Mouse (Mus musculus) heart, embryonic 14.5 days (tissue): ENCODE measurements around the gene Nhs. TPM values are rescaled to one million over a fixed set of nuclear protein-coding genes. Genes with fewer than 3 reads are reported as not detected.

Source experiments
- ATAC-seq: fragments of 200-750 bp; cut with Nextera tagmentation; 2 replicates; pipeline ENCODE4 v1.8.0; 2017; ENCODE audit warnings: low read depth, moderate TSS enrichment; ENCODE audit not compliant: insufficient number of reproducible peaks, insufficient read depth, low FRiP score
- H3K27ac ChIP-seq, 2 experiments: fragments of 200-500 bp in 1 of 2; fragments of 300-500 bp in 1 of 2; sonication (generic) in 1 of 2; replicated peaks in 1 of 2; 2 replicates each; pipeline ENCODE4 v1.5.1; 2012 to 2014; ENCODE audit warnings: low read depth in 2 of 2, low read length in 2 of 2, control low read depth in 1 of 2, mild to moderate bottlenecking in 1 of 2, mixed read lengths in 1 of 2; ENCODE audit not compliant: control insufficient read depth in 1 of 2, insufficient read depth in 1 of 2
- H3K27me3 ChIP-seq: fragments of 300-500 bp; sonication (generic); 2 replicates; pipeline ENCODE4 v1.6.1; 2014; ENCODE audit warnings: mild to moderate bottlenecking, low read length, control low read depth; ENCODE audit not compliant: control insufficient read depth, insufficient read depth
- H3K36me3 ChIP-seq: fragments of 300-500 bp; sonication (generic); 2 replicates; pipeline ENCODE4 v1.6.1; 2014; ENCODE audit warnings: mild to moderate bottlenecking, control low read depth, low read length, mixed read lengths; ENCODE audit not compliant: control insufficient read depth, insufficient read depth
- H3K4me1 ChIP-seq, 2 experiments: fragments of 200-500 bp in 1 of 2; fragments of 300-500 bp in 1 of 2; sonication (generic) in 1 of 2; 2 replicates each; pipeline ENCODE4 v1.6.1; 2012 to 2014; ENCODE audit warnings: low read length in 2 of 2, control low read depth in 1 of 2, mixed read lengths in 1 of 2; ENCODE audit not compliant: control insufficient read depth in 2 of 2, insufficient read depth in 2 of 2
- H3K4me2 ChIP-seq: fragments of 300-500 bp; sonication (generic); 2 replicates; pipeline ENCODE4 v1.6.1; 2014; ENCODE audit warnings: mild to moderate bottlenecking, low read length
- H3K4me3 ChIP-seq, 2 experiments: fragments of 200-500 bp in 1 of 2; fragments of 300-500 bp in 1 of 2; sonication (generic) in 1 of 2; 2 replicates each; pipeline ENCODE4 v1.5.1; 2012 to 2014; ENCODE audit warnings: low read length in 2 of 2, mild to moderate bottlenecking in 2 of 2, control low read depth in 1 of 2, low read depth in 1 of 2, moderate library complexity in 1 of 2; ENCODE audit not compliant: control insufficient read depth in 1 of 2, insufficient read depth in 1 of 2
- H3K9ac ChIP-seq: fragments of 300-500 bp; sonication (generic); 2 replicates; pipeline ENCODE4 v1.6.1; 2014; ENCODE audit warnings: mild to moderate bottlenecking, low read length
- H3K9me3 ChIP-seq: fragments of 300-500 bp; sonication (generic); 2 replicates; pipeline ENCODE4 v1.6.1; 2016; ENCODE audit warnings: low read length, control low read depth; ENCODE audit not compliant: control insufficient read depth
- WGBS: fragments of 180-500 bp; shearing (Covaris S2); extraction: QIAGEN DNeasy Blood & Tissue Kit; methylation state at CpG from one replicate; pipeline ENCODE4 v1.1.7; 2014; 5-methylcytosine and 5-hydroxymethylcytosine counted together
- polyA plus RNA-seq: library from polyadenylated mRNA; unstranded; fragments of >200 nt; fragmentation: Nextera tagmentation; extraction: Ambion mirVana; gene quantifications from 2 replicates; pipeline ENCODE4 v1.2.1, GENCODE M21; 2014

The Nhs gene
- polyA plus RNA-seq, 1 experiment from 2014 or later, result 0.88 TPM

DNA sequence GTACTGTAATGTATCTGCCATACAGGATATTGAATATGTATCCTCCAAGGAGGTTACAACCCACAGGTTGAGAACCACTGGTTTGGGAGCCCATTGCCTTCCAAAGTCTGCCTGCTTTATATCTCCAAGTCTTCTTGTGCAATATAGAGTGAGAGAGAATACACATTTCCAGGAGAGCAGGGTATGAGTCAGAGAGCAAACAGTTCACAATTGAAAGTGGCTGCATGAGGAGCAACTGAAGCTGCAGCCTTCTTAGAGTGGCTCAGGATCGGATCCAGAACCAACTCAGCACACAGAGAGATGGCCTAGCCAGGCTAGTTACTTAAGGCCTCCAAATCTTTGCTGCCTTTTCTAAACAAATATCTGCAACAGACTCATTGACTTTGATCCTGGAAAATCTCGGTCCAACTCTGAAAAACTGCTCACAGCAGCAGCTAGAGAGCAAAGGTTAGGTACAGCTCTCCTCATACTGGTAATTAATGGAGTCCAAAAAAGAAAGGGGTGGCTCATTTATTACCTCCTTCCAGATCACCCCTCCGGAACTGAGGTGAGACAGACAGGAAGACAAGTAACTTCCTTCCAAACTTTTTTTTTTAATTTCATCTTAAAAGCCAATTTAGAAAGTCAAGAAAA lies 56.6 kb downstream of the Nhs start:
- no peak overlapping the region for H3K27ac ChIP-seq
- WGBS, result 69% methylated on average over 3 of the region's 3 CpGs
- no peaks in the 10 kb centered on the region for H3K4me1 ChIP-seq
- ATAC-seq, result no peak
- no peak overlapping the region for H3K9ac ChIP-seq
- no peak overlapping the region for H3K4me3 ChIP-seq
- no peaks in the 10 kb centered on the region for H3K9me3 ChIP-seq
- no peaks in the 10 kb centered on the region for H3K36me3 ChIP-seq
- H3K27me3 ChIP-seq, result no peaks in the 10 kb centered on the region
- no peak overlapping the region for H3K4me2 ChIP-seq

DNA sequence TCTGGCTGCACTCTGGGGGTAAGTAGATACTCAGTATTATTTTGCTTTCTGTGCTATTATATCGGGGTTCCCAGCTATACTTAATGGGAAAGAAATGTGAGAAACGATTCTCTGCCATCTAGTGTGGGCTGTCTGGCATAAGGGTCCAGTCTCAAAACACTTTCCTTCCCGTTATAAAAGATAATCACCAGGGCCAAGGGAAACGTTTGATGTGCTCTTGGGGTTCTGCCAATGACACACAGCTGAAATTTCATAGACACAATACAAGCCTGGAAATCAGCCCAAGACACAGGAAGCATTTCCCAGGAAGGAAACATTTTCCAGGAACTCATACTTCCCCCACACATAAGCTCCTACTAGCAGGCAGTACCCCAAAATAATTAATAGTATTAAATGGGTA lies 61.2 kb downstream of the Nhs start:
- ATAC-seq, result no peak
- WGBS, result 33% methylated on average over 4 of the region's 4 CpGs
- Histone ChIP-seq H3K4me3 (no peak overlapping the region), H3K4me2 (no peak overlapping the region), H3K9me3 (no peaks in the 10 kb centered on the region), H3K36me3 (no peaks in the 10 kb centered on the region), H3K4me1 (no peaks in the 10 kb centered on the region), H3K27me3 (no peaks in the 10 kb centered on the region), H3K27ac (no peak overlapping the region), H3K9ac (no peak overlapping the region)

- ATAC-seq, result no peak
Observed at GRCm38 (mm10) chrX:162087291-162087690, 72.2 kb downstream of the Nhs start.

GRCm38 (mm10) chrX:162085897-162086200 lies 73.7 kb downstream of the Nhs start:
- no peak overlapping the region for H3K9ac ChIP-seq
- no peaks in the 10 kb centered on the region for H3K4me1 ChIP-seq
- 64% methylated on average over 1 of the region's 1 CpGs for WGBS
- no peaks in the 10 kb centered on the region for H3K27me3 ChIP-seq
- H3K9me3 ChIP-seq, result no peaks in the 10 kb centered on the region
- ATAC-seq, result no peak
- no peak overlapping the region for H3K4me2 ChIP-seq
- H3K27ac ChIP-seq, result no peak overlapping the region
- H3K36me3 ChIP-seq, result no peaks in the 10 kb centered on the region
- no peak overlapping the region for H3K4me3 ChIP-seq

More at GRCm38 (mm10) chrX:162087291-162087690, 72.2 kb downstream of the Nhs start:
- 70% methylated on average over 4 of the region's 4 CpGs for WGBS
- Histone ChIP-seq H3K9ac (no peak overlapping the region), H3K36me3 (no peaks in the 10 kb centered on the region), H3K4me2 (no peak overlapping the region), H3K4me3 (no peak overlapping the region), H3K27ac (no peak overlapping the region), H3K27me3 (no peaks in the 10 kb centered on the region), H3K9me3 (no peaks in the 10 kb centered on the region), H3K4me1 (no peaks in the 10 kb centered on the region)

DNA sequence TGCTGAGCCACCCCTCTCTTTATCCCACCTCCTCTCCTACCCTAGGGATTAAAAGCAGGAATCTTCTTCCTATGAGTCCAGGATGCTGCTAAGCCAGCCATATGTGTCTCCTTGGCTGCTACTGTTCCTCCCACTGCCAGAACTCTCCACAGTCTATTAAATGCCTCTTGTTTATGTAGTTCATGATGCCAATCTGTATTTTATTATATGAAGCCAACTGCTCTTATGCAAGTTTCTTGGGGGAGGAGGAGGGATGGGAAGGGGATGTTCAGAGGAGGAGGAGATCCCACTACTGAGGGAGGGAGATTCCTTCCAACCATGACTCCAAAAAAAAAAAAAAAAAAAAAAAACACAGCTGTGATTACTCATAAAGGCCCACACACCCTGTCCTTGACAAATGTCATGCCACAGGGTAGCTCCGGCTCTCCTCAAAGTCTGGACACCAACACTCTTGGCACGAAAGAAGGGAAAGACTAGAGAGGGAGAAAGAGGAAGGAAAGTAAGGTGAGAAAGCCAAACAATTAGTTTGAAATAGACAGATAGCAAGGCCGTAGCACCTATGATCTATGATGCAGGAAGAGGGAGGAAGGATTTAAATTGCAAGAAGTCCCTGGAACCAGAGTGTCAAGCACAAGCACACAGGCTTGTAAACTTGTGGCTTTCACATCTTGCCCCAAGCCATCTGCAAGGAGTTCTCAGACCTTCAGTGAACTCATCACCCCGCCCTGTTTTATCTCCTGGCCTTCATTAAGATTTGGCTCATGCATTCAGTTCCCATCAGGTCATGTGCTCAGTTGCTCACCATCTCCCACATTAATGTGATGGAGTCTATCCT lies 74.3 kb downstream of the Nhs start:
- H3K9ac ChIP-seq, result no peak overlapping the region
- no peak for ATAC-seq
- WGBS, result 68% methylated on average over 4 of the region's 4 CpGs

GRCm38 (mm10) chrX:162063164-162063563 lies 96.4 kb downstream of the Nhs start:
- H3K36me3 ChIP-seq, result no peaks in the 10 kb centered on the region
- H3K4me1 ChIP-seq, result no peaks in the 10 kb centered on the region
- H3K27me3 ChIP-seq, result no peaks in the 10 kb centered on the region
- H3K4me2 ChIP-seq, result no peak overlapping the region
- H3K27ac ChIP-seq, result no peak overlapping the region
- no peak for ATAC-seq
- H3K4me3 ChIP-seq, result no peak overlapping the region
- no peak overlapping the region for H3K9ac ChIP-seq
- WGBS, result 36% methylated on average over 2 of the region's 2 CpGs
- no peaks in the 10 kb centered on the region for H3K9me3 ChIP-seq

More for the DNA sequence above, 74.3 kb downstream of the Nhs start:
- Histone ChIP-seq H3K9me3 (no peaks in the 10 kb centered on the region), H3K4me2 (no peak overlapping the region), H3K4me1 (no peaks in the 10 kb centered on the region), H3K27me3 (no peaks in the 10 kb centered on the region), H3K27ac (no peak overlapping the region), H3K36me3 (no peaks in the 10 kb centered on the region), H3K4me3 (no peak overlapping the region)

DNA sequence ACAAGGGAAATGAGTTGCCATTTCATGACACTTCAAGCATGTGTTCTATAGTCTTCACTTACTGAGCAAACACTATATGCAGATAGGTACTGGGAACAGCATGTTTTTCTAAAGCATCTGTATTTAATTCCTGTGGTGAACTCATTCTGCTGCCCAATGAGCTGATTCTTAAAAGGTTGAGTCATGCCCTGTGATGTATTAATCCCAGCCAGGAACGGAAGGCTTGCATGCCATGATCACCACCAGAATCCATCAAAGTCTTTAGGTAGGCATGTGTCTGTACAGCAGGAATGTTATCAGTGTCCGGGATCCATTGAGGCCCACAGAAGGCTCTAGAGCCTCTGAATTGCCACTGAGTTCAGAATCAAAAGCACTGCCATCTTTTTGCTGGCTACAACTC lies 103.9 kb downstream of the Nhs start:
- H3K4me3 ChIP-seq, result no peak overlapping the region
- WGBS, result 74% methylated on average over 2 of the region's 2 CpGs
- no peak for ATAC-seq
- no peak overlapping the region for H3K4me2 ChIP-seq
- no peaks in the 10 kb centered on the region for H3K4me1 ChIP-seq
- H3K9me3 ChIP-seq, result no peaks in the 10 kb centered on the region
- no peaks in the 10 kb centered on the region for H3K27me3 ChIP-seq
- H3K36me3 ChIP-seq, result no peaks in the 10 kb centered on the region
- no peak overlapping the region for H3K9ac ChIP-seq
- no peak overlapping the region for H3K27ac ChIP-seq
